Mouse (Mus musculus) frontal cortex, postnatal 36 days (tissue): ENCODE data around the gene Parvb.

Source experiments
- DNase-seq, 2 experiments: peaks; one replicate each; pipeline ENCODE4 v3.0.0; 2022; ENCODE audit warnings: low spot score in 2 of 2

Gene Parvb

GRCm38 (mm10) chr15:84217969-84218782, 13.7 kb upstream of the Parvb start:
- DNase-seq = no peak

- no peak for DNase-seq
Observed at GRCm38 (mm10) chr15:84218783-84219271, 13.0 kb upstream of the Parvb start.

- DNase-seq = no peak
Observed at GRCm38 (mm10) chr15:84221539-84221938, 10.3 kb upstream of the Parvb start.

GRCm38 (mm10) chr15:84223423-84223822, 8.4 kb upstream of the Parvb start:
- DNase-seq = peak in 1 of 2 experiments; percentile 51

GRCm38 (mm10) chr15:84224779-84225178, 7.1 kb upstream of the Parvb start:
- DNase-seq = no peak

GRCm38 (mm10) chr15:84226918-84227317, 4.9 kb upstream of the Parvb start:
- DNase-seq = no peak

GRCm38 (mm10) chr15:84230661-84231060, 1.2 kb upstream of the Parvb start:
- no peak for DNase-seq

GRCm38 (mm10) chr15:84231113-84231712, 630 bp upstream of the Parvb start:
- peak; percentile 62 for DNase-seq

- DNase-seq = no peak
Observed at GRCm38 (mm10) chr15:84232609-84233008, 766 bp downstream of the Parvb start.

- DNase-seq = no peak
Observed at GRCm38 (mm10) chr15:84234794-84235581, 3.1 kb downstream of the Parvb start.

- no peak for DNase-seq
Observed at GRCm38 (mm10) chr15:84235646-84236045, 3.8 kb downstream of the Parvb start.

- no peak for DNase-seq
Observed at GRCm38 (mm10) chr15:84238552-84238951, 6.7 kb downstream of the Parvb start.

- DNase-seq = no peak
Observed at GRCm38 (mm10) chr15:84238991-84239401, 7.2 kb downstream of the Parvb start.

- DNase-seq = no peak
Observed at GRCm38 (mm10) chr15:84241520-84241919, 9.7 kb downstream of the Parvb start.

- DNase-seq = no peak
Observed at GRCm38 (mm10) chr15:84245104-84245503, 13.3 kb downstream of the Parvb start.

GRCm38 (mm10) chr15:84246195-84246594, 14.4 kb downstream of the Parvb start:
- no peak for DNase-seq

GRCm38 (mm10) chr15:84247309-84247708, 15.5 kb downstream of the Parvb start:
- no peak for DNase-seq

GRCm38 (mm10) chr15:84251227-84251626, 19.4 kb downstream of the Parvb start:
- DNase-seq = no peak

- DNase-seq = no peak
Observed at GRCm38 (mm10) chr15:84252645-84253044, 20.8 kb downstream of the Parvb start.

- no peak for DNase-seq
Observed at GRCm38 (mm10) chr15:84253757-84254156, 21.9 kb downstream of the Parvb start.

- peak in 1 of 2 experiments; percentile 18 for DNase-seq
Observed at GRCm38 (mm10) chr15:84254387-84254786, 22.5 kb downstream of the Parvb start.

- DNase-seq = no peak
Observed at GRCm38 (mm10) chr15:84256254-84256850, 24.5 kb downstream of the Parvb start.
